Mouse (Mus musculus): ENCODE measurements at regions not wholly inside any gene's neighbourhood (a gene's known extent, or its start where the extent isn't known, plus 50 kb on each side); places are given as distances from the start of the nearest gene placed in this dataset.
A peak's percentile ranks its signal among the peaks of the same experiment; 100 is the strongest.

- H3K27ac ChIP-seq: no peak overlapping the region
- DNase-seq (ENCODE audit: low spot score): no peak
- WGBS: 88% methylated on average over 4 of the region's 4 CpGs
- H3K36me3 ChIP-seq: no peaks in the 10 kb centered on the region
- no peaks in the 10 kb centered on the region for H3K27me3 ChIP-seq (ENCODE audit: low read depth, poor library complexity, severe bottlenecking)
- H3K9me3 ChIP-seq (replicated peaks): no peaks in the 10 kb centered on the region
- H3K4me3 ChIP-seq: no peak overlapping the region
- H3K4me1 ChIP-seq: peaks cover 35% of the 10 kb centered on the region
Measured at GRCm38 (mm10) chr1:193534449-193534848, 164.4 kb upstream of the Camk1g start.

- 54% methylated on average over 3 of the region's 3 CpGs for WGBS
- H3K4me1 ChIP-seq: peaks cover 7% of the 10 kb centered on the region
- no peaks in the 10 kb centered on the region for H3K9me3 ChIP-seq (replicated peaks)
- H3K4me3 ChIP-seq: no peak overlapping the region
- DNase-seq (ENCODE audit: low spot score): no peak
- H3K36me3 ChIP-seq: no peaks in the 10 kb centered on the region
- H3K27me3 ChIP-seq (ENCODE audit: low read depth, poor library complexity, severe bottlenecking): no peaks in the 10 kb centered on the region
- H3K27ac ChIP-seq: no peak overlapping the region
Measured at GRCm38 (mm10) chr1:193526501-193526900, 156.4 kb upstream of the Camk1g start.

- Histone ChIP-seq H3K4me1 (peaks cover 23% of the 10 kb centered on the region), H3K27me3 (ENCODE audit: low read depth, poor library complexity, severe bottlenecking) (no peaks in the 10 kb centered on the region), H3K27ac (no peak overlapping the region), H3K36me3 (no peaks in the 10 kb centered on the region), H3K9me3 (replicated peaks) (no peaks in the 10 kb centered on the region), H3K4me3 (no peak overlapping the region)
- 65% methylated on average over 2 of the region's 2 CpGs for WGBS
- no peak for DNase-seq (ENCODE audit: low spot score)
Measured at GRCm38 (mm10) chr1:193522007-193522406, 151.9 kb upstream of the Camk1g start.

- no peaks in the 10 kb centered on the region for H3K9me3 ChIP-seq (replicated peaks)
- no peak for DNase-seq (ENCODE audit: low spot score)
- H3K27ac ChIP-seq: no peak overlapping the region
- H3K4me1 ChIP-seq: peaks cover 37% of the 10 kb centered on the region
- H3K27me3 ChIP-seq (ENCODE audit: low read depth, poor library complexity, severe bottlenecking): no peaks in the 10 kb centered on the region
- 79% methylated on average over 1 of the region's 1 CpGs for WGBS
- no peaks in the 10 kb centered on the region for H3K36me3 ChIP-seq
- no peak overlapping the region for H3K4me3 ChIP-seq
Measured at GRCm38 (mm10) chr1:193518840-193519239, 148.7 kb upstream of the Camk1g start.

- no peaks in the 10 kb centered on the region for H3K27me3 ChIP-seq (ENCODE audit: low read depth, poor library complexity, severe bottlenecking)
- peak overlapping the region; percentile 23; the same call in 1 of the 2 replicates for H3K27ac ChIP-seq
- no peaks in the 10 kb centered on the region for H3K9me3 ChIP-seq (replicated peaks)
- H3K4me3 ChIP-seq: no peak overlapping the region
- 63% methylated on average over 4 of the region's 4 CpGs for WGBS
- H3K36me3 ChIP-seq: no peaks in the 10 kb centered on the region
- DNase-seq (ENCODE audit: low spot score): no peak
- peaks cover 40% of the 10 kb centered on the region for H3K4me1 ChIP-seq
Measured at GRCm38 (mm10) chr1:193517968-193518367, 147.9 kb upstream of the Camk1g start.

GRCm38 (mm10) chr1:193517293-193517692 lies 147.2 kb upstream of the Camk1g start:
- 31% methylated on average over 2 of the region's 2 CpGs for WGBS
- Histone ChIP-seq H3K4me1 (peaks cover 40% of the 10 kb centered on the region), H3K36me3 (no peaks in the 10 kb centered on the region), H3K27me3 (ENCODE audit: low read depth, poor library complexity, severe bottlenecking) (no peaks in the 10 kb centered on the region), H3K4me3 (no peak overlapping the region), H3K27ac (peak overlapping the region; percentile 47), H3K9me3 (replicated peaks) (no peaks in the 10 kb centered on the region)
- DNase-seq (ENCODE audit: low spot score): no peak

- Histone ChIP-seq H3K27ac (peak overlapping the region; percentile 47; the same call in 1 of the 2 replicates), H3K36me3 (no peaks in the 10 kb centered on the region), H3K4me1 (peaks cover 40% of the 10 kb centered on the region), H3K9me3 (replicated peaks) (no peaks in the 10 kb centered on the region), H3K4me3 (no peak overlapping the region), H3K27me3 (ENCODE audit: low read depth, poor library complexity, severe bottlenecking) (0 out of 2 replicates have a peak, but pooled peaks cover under 1% of the 10 kb centered on the region)
- DNase-seq (ENCODE audit: low spot score): no peak
- 51% methylated on average over 3 of the region's 3 CpGs for WGBS
Measured at GRCm38 (mm10) chr1:193516395-193516794, 146.3 kb upstream of the Camk1g start.

GRCm38 (mm10) chr1:193513929-193514710 lies 144.0 kb upstream of the Camk1g start:
- no peak overlapping the region for H3K4me3 ChIP-seq
- 33% methylated on average over 9 of the region's 9 CpGs for WGBS
- DNase-seq (ENCODE audit: low spot score): no peak
- no peaks in the 10 kb centered on the region for H3K9me3 ChIP-seq (replicated peaks)
- H3K36me3 ChIP-seq: no peaks in the 10 kb centered on the region
- peaks cover 52% of the 10 kb centered on the region for H3K4me1 ChIP-seq
- 0 out of 2 replicates have a peak, but pooled peaks cover 12% of the 10 kb centered on the region for H3K27me3 ChIP-seq (ENCODE audit: low read depth, poor library complexity, severe bottlenecking)
- H3K27ac ChIP-seq: peak overlapping the region; percentile 72; the same call in 1 of the 2 replicates

GRCm38 (mm10) chr1:193510066-193510793 lies 140.1 kb upstream of the Camk1g start:
- no peak for DNase-seq (ENCODE audit: low spot score)
- H3K4me3 ChIP-seq: no peak overlapping the region

GRCm38 (mm10) chr1:193508271-193508670 lies 138.2 kb upstream of the Camk1g start:
- Histone ChIP-seq H3K4me3 (peak overlapping the region; percentile 22; the same call in 1 of the 2 replicates), H3K9me3 (replicated peaks) (no peaks in the 10 kb centered on the region), H3K27me3 (ENCODE audit: low read depth, poor library complexity, severe bottlenecking) (0 out of 2 replicates have a peak, but pooled peaks cover 17% of the 10 kb centered on the region), H3K36me3 (no peaks in the 10 kb centered on the region), H3K4me1 (peaks cover 24% of the 10 kb centered on the region), H3K27ac (peak overlapping the region; percentile 64; the same call in 1 of the 2 replicates)
- no peak for DNase-seq (ENCODE audit: low spot score)

More at GRCm38 (mm10) chr1:193510066-193510793, 140.1 kb upstream of the Camk1g start:
- Histone ChIP-seq H3K27ac (0 out of 2 replicates have a peak overlapping the region, but pooled peaks have one; percentile 14), H3K4me1 (peaks cover 29% of the 10 kb centered on the region), H3K9me3 (replicated peaks) (no peaks in the 10 kb centered on the region), H3K36me3 (no peaks in the 10 kb centered on the region), H3K27me3 (ENCODE audit: low read depth, poor library complexity, severe bottlenecking) (0 out of 2 replicates have a peak, but pooled peaks cover 17% of the 10 kb centered on the region)
- 36% methylated on average over 8 of the region's 8 CpGs for WGBS

GRCm38 (mm10) chr1:193506991-193507390 lies 136.9 kb upstream of the Camk1g start:
- 75% methylated on average over 3 of the region's 3 CpGs for WGBS
- no peaks in the 10 kb centered on the region for H3K36me3 ChIP-seq
- 0 out of 2 replicates have a peak, but pooled peaks cover 17% of the 10 kb centered on the region for H3K27me3 ChIP-seq (ENCODE audit: low read depth, poor library complexity, severe bottlenecking)
- peaks cover 24% of the 10 kb centered on the region for H3K4me1 ChIP-seq
- no peak for DNase-seq (ENCODE audit: low spot score)
- H3K4me3 ChIP-seq: no peak overlapping the region
- H3K27ac ChIP-seq: no peak overlapping the region
- no peaks in the 10 kb centered on the region for H3K9me3 ChIP-seq (replicated peaks)

- Histone ChIP-seq H3K27me3 (ENCODE audit: low read depth, poor library complexity, severe bottlenecking) (0 out of 2 replicates have a peak, but pooled peaks cover 10% of the 10 kb centered on the region), H3K4me3 (no peak overlapping the region), H3K36me3 (no peaks in the 10 kb centered on the region), H3K27ac (no peak overlapping the region), H3K9me3 (replicated peaks) (no peaks in the 10 kb centered on the region), H3K4me1 (peaks cover 18% of the 10 kb centered on the region)
- DNase-seq (ENCODE audit: low spot score): no peak
- 51% methylated on average over 3 of the region's 3 CpGs for WGBS
Measured at GRCm38 (mm10) chr1:193505381-193505780, 135.3 kb upstream of the Camk1g start.

GRCm38 (mm10) chr1:193504611-193505010 lies 134.5 kb upstream of the Camk1g start:
- no peaks in the 10 kb centered on the region for H3K36me3 ChIP-seq
- peaks cover 12% of the 10 kb centered on the region; the same call in 1 of the 2 replicates for H3K4me1 ChIP-seq
- DNase-seq (ENCODE audit: low spot score): no peak
- no peak overlapping the region for H3K27ac ChIP-seq
- WGBS: 37% methylated on average over 3 of the region's 3 CpGs
- no peak overlapping the region for H3K4me3 ChIP-seq
- H3K9me3 ChIP-seq (replicated peaks): no peaks in the 10 kb centered on the region
- 0 out of 2 replicates have a peak, but pooled peaks cover 9% of the 10 kb centered on the region for H3K27me3 ChIP-seq (ENCODE audit: low read depth, poor library complexity, severe bottlenecking)
